Mouse (Mus musculus) right cerebral cortex, adult 2 months (tissue): Measurements from ENCODE around the gene Gm30191.

Experiments used
- DNase-seq, 2 experiments: peaks; one replicate each; pipeline ENCODE4 v3.0.0; 2021 to 2022; ENCODE audit warnings: low spot score in 2 of 2

The Gm30191 gene

DNA sequence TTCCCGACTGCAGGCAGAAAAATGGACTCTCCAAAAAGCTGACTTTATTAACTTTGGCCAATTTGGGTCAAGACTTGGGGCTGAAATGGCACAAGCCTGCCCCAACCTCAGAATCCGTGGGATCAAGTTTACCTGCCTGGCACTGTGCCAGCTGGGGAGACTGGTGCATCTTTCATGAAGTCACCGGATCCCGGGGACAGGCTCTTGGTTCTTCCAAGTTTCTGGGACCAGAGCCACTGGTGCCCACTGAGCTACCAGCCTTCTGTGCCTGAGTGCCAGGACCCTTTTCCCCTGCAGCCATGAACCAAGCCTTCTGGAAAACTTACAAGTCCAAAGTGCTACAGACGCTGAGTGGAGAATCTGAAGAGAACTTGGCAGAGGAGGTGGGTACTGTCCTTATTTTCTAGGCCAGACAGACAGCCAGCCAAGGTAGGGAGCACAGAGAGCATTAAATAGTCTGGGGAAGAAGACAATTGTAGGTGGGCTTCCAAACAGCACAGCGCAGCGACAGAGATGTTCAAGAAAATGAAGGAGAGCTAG lies at the start of gene Gm30191:
Gm30191 (plus strand) TSS at position 217 of the 540 bp plus-strand sequence.
- no peak for DNase-seq

DNA sequence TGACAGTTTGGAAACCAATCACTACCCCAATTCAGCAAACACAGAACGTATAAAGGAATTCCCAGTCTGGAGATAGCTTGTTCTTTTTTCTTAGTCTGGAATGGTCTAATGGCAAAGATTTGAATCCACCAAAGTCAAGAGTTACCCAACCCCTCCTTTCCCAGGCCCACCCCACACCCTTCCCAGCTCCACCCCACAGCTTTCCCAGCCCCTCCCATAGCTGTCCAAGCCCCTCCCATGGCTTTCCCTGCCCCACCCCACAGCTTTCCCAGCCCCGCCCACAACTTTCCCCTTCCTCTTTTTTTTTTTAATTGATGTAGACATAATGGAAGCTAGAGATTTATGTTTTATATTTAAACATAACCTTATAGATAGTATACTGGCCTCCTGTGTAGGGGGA lies 47.4 kb upstream of the Gm30191 start:
- DNase-seq = no peak

DNA sequence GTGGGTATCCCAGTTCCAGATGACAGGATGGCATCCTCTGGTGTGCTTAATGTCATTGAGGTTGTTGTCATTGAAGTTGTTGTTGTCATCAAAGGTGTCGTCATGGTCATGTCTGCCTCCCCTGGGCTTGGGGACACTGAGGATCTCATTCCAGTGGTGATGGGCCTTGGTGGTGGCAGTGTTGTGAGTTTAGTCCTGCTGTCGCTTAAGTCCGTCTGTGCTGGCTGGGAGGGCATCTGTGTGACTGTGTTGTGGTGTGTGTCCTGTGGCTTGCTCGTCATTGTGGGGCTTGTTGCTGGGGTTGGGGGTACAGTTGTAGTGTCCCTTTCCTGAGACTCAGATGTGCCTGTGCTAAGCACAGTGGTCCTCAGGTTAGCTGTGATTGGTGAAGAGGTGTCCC lies 43.8 kb upstream of the Gm30191 start, which contains the start of gene Gm7534:
Gm7534 (minus strand) TSS at position 101 of the 400 bp plus-strand sequence.
- no peak for DNase-seq

DNA sequence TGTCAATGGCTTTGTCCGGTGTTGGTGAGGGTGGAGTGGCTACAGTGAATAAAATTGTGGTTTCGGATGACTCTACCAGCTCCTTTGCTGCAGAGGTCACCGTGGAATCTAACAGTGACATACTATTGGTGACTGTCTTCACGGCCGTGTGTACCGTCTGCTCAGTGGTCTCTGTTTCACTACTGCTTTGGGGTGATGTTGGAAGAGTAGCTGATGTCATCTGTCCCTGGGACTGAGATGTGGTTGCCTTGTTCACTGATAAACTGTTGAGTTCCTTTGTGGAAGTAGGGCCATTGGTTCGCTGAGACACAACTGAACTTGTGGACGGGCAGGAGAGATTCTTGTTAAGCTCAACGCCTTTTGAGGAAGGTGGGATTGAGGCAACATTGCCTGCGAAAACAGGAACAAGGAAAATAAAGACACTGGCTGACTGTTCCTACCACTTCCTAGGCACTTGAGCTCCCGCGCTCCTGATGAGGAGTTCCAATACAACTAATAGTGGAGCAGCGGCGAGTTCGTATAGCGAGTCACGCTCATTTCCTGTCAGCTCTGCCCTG lies 43.3 kb upstream of the Gm30191 start:
- no peak for DNase-seq

DNA sequence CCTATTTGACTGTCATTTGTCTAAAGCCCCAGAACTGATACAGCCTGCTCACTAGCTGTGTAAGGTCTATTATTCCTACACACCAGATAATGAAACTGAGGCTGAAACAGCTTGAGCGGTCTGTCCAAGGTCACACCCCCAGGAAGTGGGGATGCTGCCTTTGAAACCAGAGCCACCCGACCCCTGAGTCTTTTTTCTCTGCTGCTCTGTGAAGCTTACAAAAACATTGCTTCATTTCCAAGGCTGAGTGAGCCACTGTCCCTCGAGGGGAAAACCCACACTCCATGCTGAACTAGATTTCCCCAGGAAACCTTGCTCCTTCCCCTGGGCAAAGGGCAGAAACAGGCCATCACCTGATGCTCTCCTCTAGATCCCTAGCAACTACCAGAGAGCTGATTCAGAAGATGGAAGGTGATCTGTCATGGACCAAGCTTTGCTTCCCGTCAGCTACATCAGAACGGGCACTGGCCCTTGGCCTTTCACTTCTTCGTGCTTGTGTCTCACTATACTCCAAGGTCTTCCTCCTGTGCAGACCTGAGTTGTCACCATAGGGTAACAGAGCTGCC lies 40.2 kb upstream of the Gm30191 start:
- no peak for DNase-seq

DNA sequence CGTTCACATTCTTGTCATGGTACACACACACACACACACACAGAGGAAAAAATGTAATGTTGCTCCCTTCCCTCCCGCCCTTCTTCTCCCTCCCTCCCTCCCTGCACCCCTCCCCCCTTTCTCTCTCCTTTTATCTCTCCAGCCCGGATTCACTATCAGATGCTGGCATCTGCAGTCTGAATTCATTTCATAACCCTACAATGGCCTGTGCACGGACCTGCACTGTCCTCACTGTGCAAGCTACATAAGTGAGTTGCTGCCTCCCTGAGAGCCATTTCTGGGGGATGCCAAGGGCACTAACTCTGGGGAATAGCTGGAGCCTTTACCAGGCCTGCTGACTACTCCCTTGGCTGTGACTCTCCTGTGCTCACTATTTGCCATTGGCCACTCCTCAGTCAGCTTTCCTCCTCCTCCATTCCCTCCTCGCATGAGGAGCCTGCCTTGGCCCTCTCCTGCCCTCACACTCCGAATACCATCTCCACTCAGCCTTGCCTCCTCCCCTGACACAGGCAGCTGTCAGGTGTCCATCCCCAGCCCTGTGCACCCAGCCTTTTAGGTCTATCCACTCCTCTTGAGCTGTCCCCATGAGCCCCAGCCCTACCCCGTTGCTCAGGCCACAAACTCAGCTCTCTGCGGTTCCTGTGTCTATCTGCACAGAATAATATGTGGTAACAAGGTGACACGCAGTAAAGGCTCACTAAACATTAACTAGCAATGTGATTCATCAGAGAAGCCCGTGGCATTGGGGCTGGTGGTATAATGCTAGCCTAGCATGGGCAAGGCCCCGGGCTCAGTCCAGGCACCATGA lies 23.7 kb upstream of the Gm30191 start:
- DNase-seq = no peak

DNA sequence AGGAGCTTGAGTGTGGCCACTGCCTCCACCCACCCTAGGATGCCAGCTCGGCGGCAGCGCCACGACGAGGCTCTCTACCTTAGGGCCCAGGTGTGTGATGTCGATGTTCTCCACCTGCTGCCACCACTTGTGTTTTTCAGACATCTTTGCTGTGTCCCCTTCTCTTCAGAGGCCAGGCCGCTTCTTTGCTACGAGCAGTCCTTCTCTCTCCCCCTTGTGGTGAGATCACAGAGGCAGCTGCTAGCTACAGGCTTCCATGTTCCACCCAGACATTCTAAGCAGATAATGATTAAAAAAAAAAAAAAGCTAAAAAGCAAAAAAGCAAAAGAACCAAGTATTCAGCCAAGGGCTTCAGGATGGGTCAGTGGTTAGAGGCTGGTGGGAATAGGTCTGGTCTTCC lies 19.5 kb upstream of the Gm30191 start, which contains the start of gene Catsper4:
Catsper4 (minus strand) TSS at position 190 of the 400 bp plus-strand sequence.
- no peak for DNase-seq

DNA sequence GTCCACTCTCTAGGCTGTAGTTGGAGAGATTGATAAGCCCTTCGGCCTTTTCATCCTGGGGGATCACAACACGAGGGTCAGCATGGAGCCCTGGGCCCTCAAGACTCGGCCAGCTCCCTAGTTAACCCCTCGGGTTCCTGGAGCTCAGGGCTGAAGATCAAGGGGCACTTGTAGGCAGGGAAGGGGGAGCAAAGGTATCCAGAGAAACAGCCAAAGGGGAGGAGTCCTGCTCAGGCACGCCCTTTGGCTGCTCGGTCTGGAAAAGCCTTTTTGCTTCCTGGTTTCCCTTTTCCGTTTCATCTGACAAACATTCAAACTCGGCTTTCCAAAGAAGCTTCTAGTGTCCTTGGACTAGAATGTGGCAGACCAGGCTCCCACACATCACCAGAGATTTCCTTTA lies 16.3 kb upstream of the Gm30191 start:
- no peak for DNase-seq

DNA sequence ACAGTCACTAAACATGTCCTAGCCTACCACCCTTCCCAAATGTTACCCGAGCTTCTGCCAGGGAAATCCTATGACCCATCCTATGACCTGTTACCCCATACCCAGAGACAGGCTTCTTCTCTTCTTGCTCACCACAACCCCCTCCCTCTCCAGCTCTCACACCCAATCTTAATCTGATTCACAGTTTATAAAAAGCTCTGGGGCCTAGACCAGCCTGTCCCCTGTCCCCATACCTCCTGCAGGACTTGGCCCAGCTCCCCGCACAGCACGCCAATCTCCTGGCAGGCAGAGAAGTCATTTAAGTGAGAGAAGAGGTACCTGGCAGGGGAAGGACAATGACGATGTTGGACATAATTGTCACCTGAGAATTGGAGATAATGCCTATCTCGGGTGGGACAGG lies 11.9 kb upstream of the Gm30191 start:
- DNase-seq = no peak

DNA sequence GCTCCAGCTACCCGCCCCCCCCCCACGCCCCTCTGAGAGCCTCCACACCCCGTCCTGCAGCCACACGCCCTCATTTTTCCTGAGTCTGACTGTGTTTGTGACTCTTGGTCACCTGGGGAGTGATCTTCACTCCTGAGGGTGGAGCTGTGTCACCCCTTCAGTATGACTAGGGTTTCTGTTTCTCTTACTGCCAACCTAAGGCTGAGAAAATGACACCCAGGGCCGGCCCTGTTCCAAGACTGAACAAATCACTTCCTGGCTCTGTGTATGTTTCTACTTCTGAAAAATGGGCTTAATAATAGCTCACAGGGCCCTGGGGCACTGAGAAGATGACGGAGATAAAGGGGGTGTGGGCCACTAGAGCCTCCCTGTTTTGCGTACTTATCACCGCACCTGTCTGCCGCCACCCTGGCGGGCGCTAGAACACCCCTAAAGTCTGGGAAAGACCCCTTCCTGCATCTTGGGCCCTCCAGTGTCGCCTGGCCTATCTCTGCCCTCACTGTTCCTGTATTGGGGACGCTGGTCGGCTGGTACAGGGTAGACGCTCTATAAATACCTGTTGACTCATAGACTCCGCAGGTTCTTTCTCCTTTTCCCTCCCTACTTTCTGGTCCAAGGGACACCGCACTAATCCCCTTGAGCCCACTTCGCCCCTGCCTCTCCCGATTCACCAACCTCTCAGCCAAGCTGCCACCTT lies 9.0 kb upstream of the Gm30191 start:
- no peak for DNase-seq

DNA sequence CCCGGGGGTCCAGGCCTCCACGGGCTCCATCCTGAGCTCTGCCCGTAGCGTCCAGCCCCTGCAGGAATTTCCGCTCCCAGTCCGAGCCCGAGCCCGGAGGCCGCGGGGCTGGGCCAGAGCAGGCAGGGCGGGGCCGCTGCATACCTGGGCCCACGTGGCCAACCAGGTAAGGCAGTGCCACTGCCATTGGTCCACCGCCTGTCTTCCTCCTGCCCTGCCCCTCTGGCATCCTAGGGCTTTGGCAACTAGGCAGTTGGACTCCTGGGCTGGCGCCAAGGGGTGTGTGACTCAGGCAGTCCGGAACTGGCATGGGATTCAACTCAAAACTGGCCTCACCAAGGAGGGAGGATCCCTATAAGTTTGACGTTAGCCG lies 8.5 kb upstream of the Gm30191 start, which contains the start of gene Cnksr1:
Cnksr1 (minus strand) TSS at position 121 of the 373 bp plus-strand sequence.
- DNase-seq = no peak

DNA sequence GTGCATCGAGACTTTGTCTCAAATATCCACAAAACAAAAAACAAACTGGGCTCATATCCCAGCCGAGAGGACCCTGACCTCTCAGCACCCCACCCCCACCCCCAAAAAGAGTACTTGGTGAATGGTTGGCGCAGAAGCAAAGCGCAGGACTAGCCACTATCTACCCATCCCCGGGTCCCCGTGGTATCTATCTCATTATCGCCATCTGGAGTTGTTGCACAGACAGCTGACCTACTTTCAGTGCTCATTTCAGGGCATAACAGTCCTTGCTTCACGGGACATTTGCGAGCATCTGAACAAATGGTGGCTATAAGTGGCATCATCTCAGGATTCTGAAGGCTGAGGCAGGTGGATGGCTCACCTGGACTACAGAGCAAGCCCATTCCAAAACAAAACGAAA lies 8.0 kb upstream of the Gm30191 start:
- DNase-seq = no peak

DNA sequence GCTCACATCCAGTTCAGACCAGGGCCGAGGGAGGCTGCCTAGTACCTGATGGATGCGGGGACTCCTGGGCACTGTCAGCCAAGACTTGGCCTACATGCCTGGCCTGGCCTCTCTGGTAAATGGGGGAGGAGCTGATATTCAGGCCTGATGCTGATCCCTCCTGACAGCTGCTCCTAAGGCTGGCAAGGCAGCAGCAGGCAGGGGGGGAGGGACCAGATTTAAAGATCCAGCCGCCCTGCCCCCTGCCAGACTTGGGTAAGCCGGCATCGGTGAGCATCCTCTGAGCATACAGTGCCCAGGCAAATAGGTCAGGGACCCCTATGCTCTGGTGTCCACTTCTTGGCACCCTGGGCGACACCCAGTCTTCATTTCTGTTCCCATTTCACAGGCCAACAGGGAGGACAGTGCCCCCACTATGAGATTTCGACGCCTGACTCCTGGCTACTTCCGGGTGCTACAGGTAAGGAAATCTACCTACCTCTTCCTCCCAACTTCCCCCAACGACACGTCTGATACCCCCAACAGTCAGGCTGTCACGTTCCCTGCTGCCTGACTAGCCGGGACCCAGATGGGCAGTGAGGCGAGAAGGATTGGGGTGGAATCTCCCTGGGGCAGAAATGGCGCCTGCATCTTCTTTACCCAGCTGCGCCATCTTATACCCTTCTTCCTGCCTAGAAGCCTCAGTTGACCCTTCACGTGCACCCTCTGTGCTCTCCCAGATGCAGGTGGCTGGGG lies 3.1 kb upstream of the Gm30191 start, which contains the start of gene E130218I03Rik:
E130218I03Rik (plus strand) TSS at position 147 of the 735 bp plus-strand sequence.
- no peak for DNase-seq

DNA sequence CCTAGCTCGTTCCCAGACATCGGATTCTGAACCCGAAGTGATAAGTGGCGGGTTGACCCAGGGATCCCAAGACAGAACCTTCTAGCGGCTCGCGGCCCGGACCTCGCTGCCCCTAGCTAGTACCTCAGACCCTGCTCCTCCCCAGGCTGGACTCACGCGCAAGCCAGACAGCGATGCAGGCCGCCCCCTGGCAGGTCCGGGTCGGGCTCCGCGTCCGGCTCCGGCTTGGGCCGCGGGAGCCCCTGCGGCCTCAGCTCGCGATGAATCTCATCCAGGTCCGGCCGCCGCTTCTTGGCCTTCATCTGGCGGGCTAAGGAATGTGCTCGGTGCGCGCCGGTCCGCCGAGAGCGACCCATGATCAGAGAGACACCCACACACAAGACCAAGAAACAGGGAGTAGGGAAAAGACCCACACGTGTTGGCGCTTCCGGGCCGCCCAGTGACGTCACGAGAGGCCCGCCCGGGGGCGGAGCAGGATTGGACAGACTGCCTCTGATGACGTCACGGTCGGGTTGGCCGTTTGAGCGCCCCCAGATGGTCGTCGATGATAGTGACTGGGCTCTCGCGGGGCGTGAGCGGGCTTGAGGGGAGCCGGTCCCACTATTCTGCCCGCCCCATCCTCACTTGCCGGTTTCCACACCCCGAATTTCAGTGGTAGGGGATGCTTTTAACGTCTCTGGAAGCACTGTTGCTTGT lies 1.4 kb upstream of the Gm30191 start, which contains the start of gene Zfp593:
Zfp593 (minus strand) TSS at position 445 of the 696 bp plus-strand sequence.
- DNase-seq = peak; percentile 96 to 98

DNA sequence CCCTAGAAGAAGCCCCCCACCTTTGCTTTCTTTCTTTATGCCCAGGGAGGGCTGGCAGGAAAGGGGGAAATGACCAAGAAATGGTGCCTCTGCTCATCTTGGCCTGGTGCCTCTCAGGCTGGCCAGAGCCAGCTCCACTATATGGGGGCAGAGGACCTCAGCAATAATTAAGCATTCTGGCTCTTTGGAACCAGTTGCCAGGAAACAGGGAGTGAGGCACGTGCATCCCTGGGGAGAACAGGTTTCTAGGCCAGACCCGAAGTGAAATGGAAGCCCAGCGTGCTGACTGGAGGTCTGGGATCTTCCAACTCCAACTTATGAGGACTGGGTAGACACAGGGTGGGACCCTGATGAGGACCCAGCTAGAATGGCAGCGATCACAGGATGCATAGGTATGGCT lies 479 bp upstream of the Gm30191 start:
- no peak for DNase-seq

DNA sequence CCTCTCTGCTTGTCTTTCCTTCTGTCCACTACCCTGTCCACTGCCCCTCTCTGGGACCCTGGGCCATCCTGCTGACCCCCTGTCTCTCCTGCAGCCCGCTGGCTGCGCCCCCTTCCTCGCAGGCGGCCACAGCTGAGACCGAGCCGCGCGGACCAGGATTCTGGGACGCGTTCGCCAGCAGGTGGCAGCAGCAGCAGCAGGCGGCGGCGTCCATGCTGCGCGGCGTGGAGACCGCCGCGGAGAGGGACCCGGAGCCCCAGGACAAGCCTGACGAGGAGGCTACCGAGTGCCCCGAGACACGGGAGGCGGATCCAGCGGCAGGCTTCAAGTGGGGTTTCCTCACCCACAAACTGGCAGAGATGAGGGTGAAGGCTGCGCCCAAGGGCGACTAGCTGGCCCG lies 2.9 kb downstream of the Gm30191 start:
- peak; percentile 64 to 68 for DNase-seq

DNA sequence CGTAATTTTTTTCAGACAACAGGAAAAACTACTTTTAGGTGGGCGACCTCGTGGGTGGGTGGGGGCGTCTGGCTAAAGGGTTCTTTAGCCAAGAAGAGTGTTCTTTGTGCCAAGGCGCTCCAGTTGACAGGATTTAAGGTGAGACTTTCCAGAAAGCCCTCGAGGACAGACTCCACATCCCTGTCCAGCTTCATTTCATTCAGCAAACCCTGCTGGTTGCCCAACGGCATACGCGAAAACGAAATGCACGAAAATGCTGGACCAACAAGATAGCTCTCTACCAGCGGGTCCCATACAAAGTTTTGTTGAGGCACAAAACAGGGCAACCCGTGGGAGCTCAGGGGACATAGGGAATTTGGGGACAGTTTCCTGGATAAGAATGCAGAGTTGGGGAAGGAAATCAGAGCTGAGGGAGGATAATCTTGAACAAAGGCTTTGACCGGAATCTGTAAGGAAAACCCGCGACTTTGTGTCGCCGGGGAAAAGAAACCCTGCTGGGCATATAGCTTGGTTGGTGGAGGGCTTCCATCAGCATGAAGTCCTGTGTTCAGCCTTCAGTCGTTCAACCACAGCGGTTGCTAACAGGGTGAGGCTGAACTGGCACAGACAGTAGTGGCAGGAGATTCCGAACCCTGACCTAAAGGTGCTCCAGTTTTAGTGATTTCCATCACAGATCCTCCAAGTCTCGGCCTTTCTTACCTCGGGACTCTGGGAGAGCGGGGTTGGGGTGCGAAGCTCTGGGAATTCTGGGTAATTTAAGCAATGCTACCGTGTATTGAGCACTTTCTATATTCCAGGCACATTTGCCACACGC lies 3.6 kb downstream of the Gm30191 start:
- DNase-seq = no peak

DNA sequence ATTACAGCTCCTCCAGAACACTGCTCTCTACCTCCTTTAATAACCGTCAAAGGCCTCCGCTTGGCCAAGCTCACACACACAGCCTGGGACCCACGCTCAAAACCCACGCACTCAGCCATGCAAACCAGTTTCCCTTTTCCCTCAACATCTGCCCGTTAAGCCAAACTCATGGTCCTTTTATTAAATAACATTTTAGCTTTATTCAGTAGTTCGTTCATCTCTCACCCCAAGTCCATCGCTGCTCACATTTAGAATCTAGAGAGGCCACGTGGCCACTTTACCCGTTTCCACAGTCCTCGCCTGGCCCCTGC lies 4.2 kb downstream of the Gm30191 start:
- peak in 1 of 2 experiments; percentile 47 for DNase-seq

DNA sequence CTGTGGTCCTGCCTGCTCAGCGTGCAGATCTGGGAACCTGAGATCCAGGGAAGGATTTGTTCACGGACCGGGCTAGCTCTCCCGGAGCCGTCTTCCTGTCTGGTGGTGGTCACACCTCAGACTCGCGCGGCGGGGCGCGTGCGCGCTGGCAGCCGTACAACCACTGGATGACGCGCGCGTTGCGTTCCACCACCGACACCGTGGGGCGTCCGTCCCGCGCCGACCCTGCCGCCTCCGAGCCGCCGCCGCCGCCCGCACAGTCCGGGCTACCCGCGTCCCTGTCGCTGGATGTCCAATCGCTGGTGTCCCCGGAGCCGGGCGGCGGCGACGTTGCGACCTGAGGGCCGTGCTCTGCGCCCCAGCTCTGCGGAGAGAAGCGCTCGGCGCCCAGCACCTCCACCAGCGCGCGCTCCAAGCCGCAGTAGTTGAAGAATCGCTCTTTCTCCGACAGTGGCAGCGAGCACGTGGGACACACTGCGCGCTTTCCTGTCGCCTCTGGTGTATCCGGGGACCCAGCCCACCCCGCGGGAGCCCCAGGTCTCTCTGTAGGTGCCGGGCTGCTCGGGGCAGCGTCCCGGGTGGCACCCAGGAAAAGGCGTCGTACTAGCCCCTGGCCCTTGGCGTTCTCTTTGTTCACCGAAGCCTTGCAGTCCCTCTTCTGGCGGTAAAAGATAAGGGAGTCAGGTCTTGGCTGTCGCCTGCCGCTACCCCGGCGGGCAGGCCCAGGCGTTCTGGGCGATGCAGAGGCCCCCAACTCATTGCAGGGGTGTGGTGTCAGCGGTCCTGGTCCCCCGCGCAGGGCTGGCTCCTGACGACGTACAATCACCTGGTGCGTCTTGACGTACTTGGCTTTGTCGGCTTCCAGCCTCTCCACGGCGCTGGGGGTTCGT lies 4.8 kb downstream of the Gm30191 start:
- DNase-seq = peak; percentile 42 to 52
